Comparison of ENCODE assay signal across 25 mouse cellular contexts in genomic region chr4:75965810-75966209, GRCm38 (mm10).
A peak's percentile ranks its signal among the peaks of the same experiment; 100 is the strongest.
DNase-seq lines count a peak whose midpoint lies in the region; ATAC-seq and TF ChIP-seq lines count a peak whose summit lies in the region.
"Had no signal": no experiment of that assay in that cellular context is flagged by ENCODE, and none has a peak within 500 bp of the region (broad histone marks: within the 10 kb centered on the region; RNA-seq: fewer than 3 reads in every experiment).

No protein-coding gene starts in this region.

- WGBS in liver, adult 2 months = 42% methylated on average over 3 of the region's 3 CpGs
- 62% methylated on average over 3 of the region's 3 CpGs for WGBS in liver, postnatal 0 days (ENCODE audit: insufficient replicate concordance)
- WGBS in lung, embryonic 16.5 days = 63% methylated on average over 3 of the region's 3 CpGs

- no peaks in the 10 kb centered on the region for H3K27me3 ChIP-seq in liver, adult 2 months (ENCODE audit: control insufficient read depth, insufficient read depth, low read length)
- no peaks in the 10 kb centered on the region for H3K27me3 ChIP-seq in liver, postnatal 0 days (ENCODE audit: insufficient read depth, low read length)
- no peaks in the 10 kb centered on the region for H3K27me3 ChIP-seq in lung, embryonic 16.5 days (ENCODE audit: control insufficient read depth, insufficient read depth, low read depth, low read length)
- H3K27me3 ChIP-seq: CH12.LX; embryonic facial prominence, embryonic 13.5 days; forebrain, embryonic 13.5 days; heart, embryonic 13.5 days; hindbrain, embryonic 12.5 days; hindbrain, embryonic 15.5 days; Patski had no signal

- no peak overlapping the region for H3K4me3 ChIP-seq in liver, adult 2 months (ENCODE audit: insufficient read depth, low read depth, low read length)
- no peak overlapping the region for H3K4me3 ChIP-seq in liver, postnatal 0 days (ENCODE audit: low read depth, low read length)
- H3K4me3 ChIP-seq in lung, embryonic 16.5 days (ENCODE audit: low read length) = no peak overlapping the region
- H3K4me3 ChIP-seq: embryonic facial prominence, embryonic 13.5 days; forebrain, embryonic 10.5 days; forebrain, embryonic 13.5 days; heart, adult 2 months; heart, embryonic 10.5 days; heart, embryonic 13.5 days; hindbrain, embryonic 12.5 days; hindbrain, embryonic 15.5 days had no signal

- H3K36me3 ChIP-seq in liver, adult 2 months (ENCODE audit: control insufficient read depth, insufficient read depth, low read length) = peaks cover 2% of the 10 kb centered on the region
- no peaks in the 10 kb centered on the region for H3K36me3 ChIP-seq in liver, postnatal 0 days (replicated peaks; ENCODE audit: insufficient read depth, low read length)
- no peaks in the 10 kb centered on the region for H3K36me3 ChIP-seq in lung, embryonic 16.5 days (ENCODE audit: control insufficient read depth, insufficient read depth, low read length)
- H3K36me3 ChIP-seq: embryonic facial prominence, embryonic 13.5 days; forebrain, embryonic 10.5 days; G1E; heart, embryonic 10.5 days; heart, embryonic 13.5 days; hindbrain, embryonic 12.5 days; hindbrain, embryonic 15.5 days had no signal

- ATAC-seq in liver, postnatal 0 days = no peak
- ATAC-seq in lung, embryonic 16.5 days (ENCODE audit: low read depth) = peak; percentile 57
- ATAC-seq: Patski had no signal

- peak; percentile 14 for DNase-seq in liver, adult 2 months (ENCODE audit: extremely low read depth, low read depth, low spot score)
- no peak for DNase-seq in liver, postnatal 0 days
- no peak for DNase-seq in lung, postnatal 14 days
- peak; percentile 47 for DNase-seq in lung, postnatal 36 days
- no peak for DNase-seq in right cerebral cortex, adult 2 months (ENCODE audit: low spot score in 2 of 2)
- DNase-seq: adrenal gland, postnatal 14 days; B cell, adult 2 months; cerebellum, adult 11 months; cerebellum, adult 9-11 months; cerebellum, postnatal 25 days; gastrocnemius, postnatal 10 days; gastrocnemius, postnatal 36 days; heart, adult 2 months; heart, postnatal 14 days had no signal

- H3K4me1 ChIP-seq in liver, adult 2 months (ENCODE audit: control insufficient read depth, insufficient read depth, low read length) = peaks cover 4% of the 10 kb centered on the region; the same call in 1 of the 2 replicates
- no peaks in the 10 kb centered on the region; the same call in 1 of the 2 replicates for H3K4me1 ChIP-seq in liver, postnatal 0 days (ENCODE audit: insufficient read depth)
- H3K4me1 ChIP-seq in lung, embryonic 16.5 days (replicated peaks; ENCODE audit: control insufficient read depth, insufficient read depth, low read length) = peaks cover 2% of the 10 kb centered on the region
- H3K4me1 ChIP-seq: embryonic facial prominence, embryonic 13.5 days; forebrain, embryonic 10.5 days; forebrain, embryonic 13.5 days; heart, embryonic 10.5 days; hindbrain, embryonic 12.5 days; hindbrain, embryonic 15.5 days had no signal

- no peaks in the 10 kb centered on the region for H3K79me2 ChIP-seq in liver, adult 2 months (ENCODE audit: control insufficient read depth, insufficient read depth, low read length)

- TF ChIP-seq POLR2A in liver, adult 2 months (IDR thresholded peaks at IDR 0.05; ENCODE audit: extremely low read depth, insufficient read depth, low read length) = no peak

- TF ChIP-seq CTCF in liver, adult 2 months (IDR thresholded peaks at IDR 0.05; ENCODE audit: low read depth, low read length) = no peak
- TF ChIP-seq CTCF in liver, postnatal 0 days (IDR thresholded peaks at IDR 0.05; ENCODE audit: low read depth) = no peak

- no peak overlapping the region for H3K4me2 ChIP-seq in liver, postnatal 0 days (ENCODE audit: low read depth, low read length)
- no peak overlapping the region for H3K4me2 ChIP-seq in lung, embryonic 16.5 days (ENCODE audit: low read depth, low read length)
- H3K4me2 ChIP-seq: embryonic facial prominence, embryonic 13.5 days; forebrain, embryonic 13.5 days; heart, embryonic 13.5 days; hindbrain, embryonic 12.5 days; hindbrain, embryonic 15.5 days had no signal

- no peak overlapping the region for H3K27ac ChIP-seq in liver, adult 2 months (replicated peaks; ENCODE audit: insufficient read depth, low read depth, low read length)
- no peak overlapping the region for H3K27ac ChIP-seq in liver, postnatal 0 days (ENCODE audit: low read depth)
- no peak overlapping the region for H3K27ac ChIP-seq in lung, embryonic 16.5 days (ENCODE audit: low read length)
- H3K27ac ChIP-seq: embryonic facial prominence, embryonic 13.5 days; forebrain, embryonic 10.5 days; forebrain, embryonic 13.5 days; heart, adult 2 months; heart, embryonic 10.5 days; heart, embryonic 13.5 days; hindbrain, embryonic 12.5 days; hindbrain, embryonic 15.5 days had no signal

- no peak overlapping the region for H3K9ac ChIP-seq in liver, adult 2 months (ENCODE audit: low read depth, low read length)
- no peak overlapping the region for H3K9ac ChIP-seq in liver, postnatal 0 days (replicated peaks)
- H3K9ac ChIP-seq in lung, embryonic 16.5 days (ENCODE audit: low read length) = no peak overlapping the region
- H3K9ac ChIP-seq: embryonic facial prominence, embryonic 13.5 days; forebrain, embryonic 13.5 days; heart, embryonic 13.5 days; hindbrain, embryonic 12.5 days; hindbrain, embryonic 15.5 days had no signal

- no peak for TF ChIP-seq EP300 in liver, postnatal 0 days (IDR thresholded peaks at IDR 0.05; ENCODE audit: low read depth)

- no peaks in the 10 kb centered on the region for H3K9me3 ChIP-seq in liver, postnatal 0 days (ENCODE audit: low read length)
- H3K9me3 ChIP-seq in lung, embryonic 16.5 days (ENCODE audit: control insufficient read depth, low read length) = no peaks in the 10 kb centered on the region
- H3K9me3 ChIP-seq: embryonic facial prominence, embryonic 13.5 days; forebrain, embryonic 10.5 days; forebrain, embryonic 13.5 days; G1E; heart, embryonic 10.5 days; heart, embryonic 13.5 days; hindbrain, embryonic 12.5 days; hindbrain, embryonic 15.5 days had no signal

Comparison
In these comparisons a context has a peak if more than half of its experiments do, and no peak if none do; other contexts are left out.
1. DNase-seq: peak in liver, adult 2 months (single experiment) and lung, postnatal 36 days (single experiment); none in liver, postnatal 0 days (single experiment), lung, postnatal 14 days (single experiment) and right cerebral cortex, adult 2 months (0 of 2).